Mouse (Mus musculus) MEL (cell line): ENCODE data around the gene Usp5. TPM values are rescaled to one million over a fixed set of nuclear protein-coding genes. Genes with fewer than 3 reads are reported as not detected.

Experiments
- DNase-seq: peaks from one replicate; pipeline ENCODE4 v3.0.0; 2011; ENCODE audit warnings: low read depth, low spot score
- H3K27ac ChIP-seq: 2 replicates; pipeline ENCODE4 v1.5.1; 2012; ENCODE audit warnings: low read depth, mild to moderate bottlenecking, control low read depth, low read length, moderate library complexity; ENCODE audit not compliant: control insufficient read depth
- H3K27me3 ChIP-seq, 2 experiments: fragments of 150-350 bp in 1 of 2; sonication (generic) in 1 of 2; 2 replicates each; pipeline ENCODE4 v1.6.1; 2012; ENCODE audit warnings: low read length in 2 of 2, mild to moderate bottlenecking in 2 of 2, improper control_type of control experiment in 1 of 2, moderate library complexity in 1 of 2; ENCODE audit not compliant: insufficient read depth in 2 of 2, control insufficient read depth in 1 of 2
- H3K36me3 ChIP-seq, 2 experiments: 2 replicates each; pipeline ENCODE4 v1.6.1; 2012 to 2014; ENCODE audit warnings: low read length in 2 of 2, improper control_type of control experiment in 1 of 2, inconsistent platforms in 1 of 2, mild to moderate bottlenecking in 1 of 2; ENCODE audit not compliant: insufficient read depth in 2 of 2, control insufficient read depth in 1 of 2
- H3K4me1 ChIP-seq, 2 experiments: fragments of 150-350 bp in 1 of 2; sonication (generic) in 1 of 2; 2 replicates each; pipeline ENCODE4 v1.6.1; 2012; ENCODE audit warnings: low read length in 2 of 2, improper control_type of control experiment in 1 of 2, mild to moderate bottlenecking in 1 of 2; ENCODE audit not compliant: insufficient read depth in 2 of 2, control insufficient read depth in 1 of 2
- H3K4me3 ChIP-seq, 2 experiments: fragments of 150-350 bp in 1 of 2; sonication (generic) in 1 of 2; 2 replicates each; pipeline ENCODE4 v1.5.1; 2012; ENCODE audit warnings: low read depth in 2 of 2, low read length in 2 of 2, mild to moderate bottlenecking in 2 of 2, moderate library complexity in 2 of 2, control low read depth in 1 of 2, improper control_type of control experiment in 1 of 2; ENCODE audit not compliant: control insufficient read depth in 1 of 2, insufficient read depth in 1 of 2
- H3K79me2 ChIP-seq: 2 replicates; pipeline ENCODE4 v1.6.1; 2012; ENCODE audit warnings: mild to moderate bottlenecking, low read length, moderate library complexity; ENCODE audit not compliant: control insufficient read depth, poor library complexity, insufficient read depth
- H3K9ac ChIP-seq: 2 replicates; pipeline ENCODE4 v1.6.1; 2012; ENCODE audit warnings: low read depth, mild to moderate bottlenecking, control low read depth, low read length, moderate library complexity; ENCODE audit not compliant: control insufficient read depth, poor library complexity, severe bottlenecking
- H3K9me3 ChIP-seq: fragments of 150-350 bp; sonication (generic); replicated peaks from 2 replicates; pipeline ENCODE4 v1.6.1; 2012; ENCODE audit warnings: mild to moderate bottlenecking, low read length, improper control_type of control experiment, moderate library complexity; ENCODE audit not compliant: insufficient read depth
- BHLHE40 ChIP-seq: IDR thresholded peaks from 2 replicates; pipeline ENCODE4 v1.6.1; 2012; ENCODE audit warnings: low read depth, mild to moderate bottlenecking, inconsistent platforms, low read length, improper control_type of control experiment, borderline replicate concordance
- CHD1 ChIP-seq: IDR thresholded peaks from 2 replicates; pipeline ENCODE4 v1.6.1; 2012; ENCODE audit warnings: low read depth, mild to moderate bottlenecking, inconsistent platforms, low read length, improper control_type of control experiment
- CHD2 ChIP-seq: IDR thresholded peaks from 2 replicates; pipeline ENCODE4 v1.6.1; 2011; ENCODE audit warnings: low read length, improper control_type of control experiment
- E2F4 ChIP-seq: IDR thresholded peaks from 2 replicates; pipeline ENCODE4 v1.6.1; 2011; ENCODE audit warnings: low read depth, low read length, improper control_type of control experiment, borderline replicate concordance
- ELF1 ChIP-seq: IDR thresholded peaks from 2 replicates; pipeline ENCODE4 v1.6.1; 2014; ENCODE audit warnings: low read depth, mild to moderate bottlenecking, inconsistent platforms, low read length, improper control_type of control experiment, moderate library complexity
- ETS1 ChIP-seq: IDR thresholded peaks from 2 replicates; pipeline ENCODE4 v1.6.1; 2012; ENCODE audit warnings: low read depth, mild to moderate bottlenecking, inconsistent platforms, low read length, improper control_type of control experiment, moderate library complexity
- GABPA ChIP-seq: IDR thresholded peaks from 2 replicates; pipeline ENCODE4 v1.6.1; 2012; ENCODE audit warnings: low read depth, mild to moderate bottlenecking, inconsistent platforms, low read length, improper control_type of control experiment, moderate library complexity
- HCFC1 ChIP-seq: IDR thresholded peaks from 2 replicates; pipeline ENCODE4 v1.6.1; 2012; ENCODE audit warnings: low read depth, mild to moderate bottlenecking, inconsistent platforms, low read length, improper control_type of control experiment, moderate library complexity
- KAT2A ChIP-seq: conservative IDR thresholded peaks from 2 replicates; pipeline ENCODE4 v1.6.1; 2012; ENCODE audit warnings: low read depth, low read length, improper control_type of control experiment, inconsistent platforms
- MAX ChIP-seq: IDR thresholded peaks from 2 replicates; pipeline ENCODE4 v1.6.1; 2011; ENCODE audit warnings: low read length, improper control_type of control experiment
- MAZ ChIP-seq: IDR thresholded peaks from 2 replicates; pipeline ENCODE4 v1.6.1; 2012; ENCODE audit warnings: low read depth, mild to moderate bottlenecking, inconsistent platforms, low read length, improper control_type of control experiment
- MXI1 ChIP-seq: IDR thresholded peaks from 2 replicates; pipeline ENCODE4 v1.6.1; 2011; ENCODE audit warnings: mild to moderate bottlenecking, low read depth, low read length, improper control_type of control experiment
- MYC ChIP-seq: IDR thresholded peaks from 2 replicates; pipeline ENCODE4 v1.6.1; 2011; ENCODE audit warnings: low read depth, mild to moderate bottlenecking, low read length, improper control_type of control experiment, moderate library complexity
- NRF1 ChIP-seq: IDR thresholded peaks from 2 replicates; pipeline ENCODE4 v1.6.1; 2014; ENCODE audit warnings: low read depth, mild to moderate bottlenecking, inconsistent platforms, low read length, improper control_type of control experiment, moderate library complexity; ENCODE audit not compliant: poor library complexity, insufficient read depth, severe bottlenecking
- POLR2A ChIP-seq, 2 experiments: IDR thresholded peaks; 2 replicates each; pipeline ENCODE4 v1.6.1; 2011 to 2012; ENCODE audit warnings: low read length in 2 of 2, mild to moderate bottlenecking in 2 of 2, control low read depth in 1 of 2, improper control_type of control experiment in 1 of 2, low read depth in 1 of 2, moderate library complexity in 1 of 2; ENCODE audit not compliant: control insufficient read depth in 1 of 2, insufficient read depth in 1 of 2, poor library complexity in 1 of 2
- RAD21 ChIP-seq: IDR thresholded peaks from 2 replicates; pipeline ENCODE4 v1.6.1; 2011; ENCODE audit warnings: mild to moderate bottlenecking, low read depth, low read length, improper control_type of control experiment
- RCOR1 ChIP-seq: IDR thresholded peaks from 2 replicates; pipeline ENCODE4 v1.6.1; 2012; ENCODE audit warnings: low read depth, mild to moderate bottlenecking, inconsistent platforms, low read length, improper control_type of control experiment
- SIN3A ChIP-seq: IDR thresholded peaks from 2 replicates; pipeline ENCODE4 v1.6.1; 2012; ENCODE audit warnings: low read length, improper control_type of control experiment, inconsistent platforms
- SMC3 ChIP-seq: IDR thresholded peaks from 2 replicates; pipeline ENCODE4 v1.6.1; 2011; ENCODE audit warnings: low read depth, low read length, improper control_type of control experiment
- TAL1 ChIP-seq: IDR thresholded peaks from 2 replicates; pipeline ENCODE4 v1.6.1; 2012; ENCODE audit warnings: mild to moderate bottlenecking, inconsistent platforms, low read length, moderate library complexity, mixed read lengths
- TBP ChIP-seq: IDR thresholded peaks from 2 replicates; pipeline ENCODE4 v1.8.0; 2011; ENCODE audit warnings: low read depth, low read length, improper control_type of control experiment
- TCF12 ChIP-seq: IDR thresholded peaks from 2 replicates; pipeline ENCODE4 v1.6.1; 2014; ENCODE audit warnings: low read depth, mild to moderate bottlenecking, inconsistent platforms, low read length, improper control_type of control experiment, moderate library complexity
- UBTF ChIP-seq: IDR thresholded peaks from 2 replicates; pipeline ENCODE4 v1.6.1; 2012; ENCODE audit warnings: low read depth, mild to moderate bottlenecking, inconsistent platforms, low read length, improper control_type of control experiment, moderate library complexity, borderline replicate concordance; ENCODE audit not compliant: insufficient read depth
- USF1 ChIP-seq: IDR thresholded peaks from 2 replicates; pipeline ENCODE4 v1.6.1; 2014; ENCODE audit warnings: low read depth, mild to moderate bottlenecking, inconsistent platforms, low read length, improper control_type of control experiment, moderate library complexity
- polyA plus RNA-seq, 2 experiments: library from polyadenylated mRNA; stranded (reverse) in 1 of 2; unstranded in 1 of 2; fragments of >175 nt in 1 of 2; fragments of >200 nt in 1 of 2; gene quantifications; 2 replicates each; pipeline versions ENCODE4 v1.2.1 to v1.2.4; 2012; ENCODE audit warnings: low replicate concordance in 2 of 2, low read depth in 1 of 2; ENCODE audit not compliant: insufficient read length in 2 of 2, insufficient read depth in 1 of 2, missing spikeins in 1 of 2
- total RNA-seq: library from RNA; depleted of rRNA; stranded (reverse); fragments of 300-350 nt; gene quantifications from 2 replicates; pipeline ENCODE4 v1.2.3, GENCODE M21; 2012

Gene Usp5
- total and polyA plus RNA-seq, 3 experiments, result 102 to 129 TPM; not detected in 1

GRCm38 (mm10) chr6:124813496-124813895, 15.8 kb downstream of the Usp5 start:
- Histone ChIP-seq H3K27ac (peak overlapping the region; percentile 23), H3K9me3 (no peaks in the 10 kb centered on the region), H3K9ac (peak overlapping the region; percentile 73), H3K4me1 (peaks cover 0 to 19% of the 10 kb centered on the region in 2 experiments; a peak in 3 of 4 replicates), H3K36me3 (peaks cover 6 to 11% of the 10 kb centered on the region in 2 experiments), H3K4me3 (peak overlapping the region; percentile 72 to 78), H3K79me2 (peaks cover 19% of the 10 kb centered on the region), H3K27me3 (no peaks in the 10 kb centered on the region)
- peak; percentile 90 for DNase-seq
- TF ChIP-seq HCFC1 (peak; percentile 60), POLR2A (IDR thresholded peaks at IDR 0.05; ENCODE audit: control insufficient read depth in 1 of 2, insufficient read depth in 1 of 2, low read depth in 1 of 2, low read length in 2 of 2, poor library complexity in 1 of 2) (peak in 1 of 2 experiments; percentile 56; a peak in 2 of 4 replicates), RCOR1 (no peak), TAL1 (no peak), USF1 (peak; percentile 88), TBP (no peak), SIN3A (peak; percentile 39; the same call in 1 of the 2 replicates), MAX (peak; percentile 93), MXI1 (peak; percentile 92), KAT2A (no peak), ETS1 (0 out of 2 replicates have a peak, but pooled peaks have one; percentile 4), RAD21 (no peak), BHLHE40 (peak; percentile 92), NRF1 (peak; percentile 77), CHD2 (no peak), CHD1 (peak; percentile 44; the same call in 1 of the 2 replicates), TCF12 (0 out of 2 replicates have a peak, but pooled peaks have one; percentile 14), MAZ (peak; percentile 57), GABPA (no peak), ELF1 (no peak), MYC (peak; percentile 93), UBTF (0 out of 2 replicates have a peak, but pooled peaks have one; percentile 55), E2F4 (peak; percentile 47; the same call in 1 of the 2 replicates), SMC3 (no peak)
